Mouse (Mus musculus): ENCODE results near the gene Drc7. TPM values are rescaled to one million over a fixed set of nuclear protein-coding genes. Genes with fewer than 3 reads are reported as not detected.

Drc7 gene
- total and polyA plus RNA-seq, 3 experiments = 0.41 TPM; not detected in 2

DNA sequence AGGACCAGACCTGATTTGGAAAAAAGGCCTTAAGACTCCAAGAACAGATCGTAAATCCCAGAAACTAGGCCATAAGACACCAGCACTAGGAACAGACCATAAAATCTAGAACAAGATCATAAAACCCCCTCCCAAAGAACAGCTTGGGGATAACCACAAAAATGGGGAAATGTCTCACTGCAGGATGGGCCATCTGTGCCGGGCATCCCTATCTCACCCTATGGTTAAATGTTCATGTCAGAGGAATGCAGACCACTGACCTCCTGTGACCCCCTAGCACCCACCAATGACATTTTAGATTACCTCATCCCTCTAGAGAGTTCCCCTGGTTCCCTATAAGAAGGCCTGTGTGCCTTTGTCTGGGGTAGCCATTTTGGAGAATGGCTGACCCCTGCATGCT is 5.3 kb upstream of the Drc7 start:
- TF ChIP-seq EP300 (IDR thresholded peaks at IDR 0.05; ENCODE audit: insufficient read depth, low read depth, low read length) (no peak), POLR2A (IDR thresholded peaks at IDR 0.05; ENCODE audit: insufficient read depth, low read depth, low read length) (no peak), CTCF (IDR thresholded peaks at IDR 0.05) (no peak)

DNA sequence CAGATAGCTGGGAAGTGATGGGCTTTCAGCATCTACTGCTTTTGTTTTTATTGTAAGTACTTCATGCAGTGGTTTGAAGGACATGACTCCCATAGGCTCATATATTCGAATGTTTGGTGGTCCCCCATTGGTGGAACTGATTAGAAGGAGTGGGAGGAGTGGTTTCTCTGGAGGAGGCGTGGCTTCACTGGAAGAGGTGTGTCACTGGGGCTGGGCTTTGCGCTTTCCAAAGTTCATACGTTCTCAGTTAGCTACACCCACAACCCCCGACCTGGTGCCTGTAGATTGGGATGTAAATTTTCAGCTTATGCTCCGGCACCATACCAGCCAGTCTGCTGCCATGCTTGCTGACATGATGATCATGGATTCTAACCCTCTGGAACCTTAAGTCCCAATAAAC is 465 bp upstream of the Drc7 start:
- no peak for DNase-seq
- Histone ChIP-seq H3K79me2 (replicated peaks; ENCODE audit: control insufficient read depth, insufficient read depth, low read length) (no peaks in the 10 kb centered on the region), H3K27me3 (ENCODE audit: control insufficient read depth, insufficient read depth, low read length) (no peaks in the 10 kb centered on the region; the same call in 1 of the 2 replicates), H3K27ac (no peak overlapping the region), H3K4me1 (ENCODE audit: control insufficient read depth, insufficient read depth, low read length) (no peaks in the 10 kb centered on the region; the same call in 1 of the 2 replicates), H3K9ac (ENCODE audit: low read depth, low read length) (no peak overlapping the region), H3K4me3 (no peak overlapping the region), H3K36me3 (ENCODE audit: control insufficient read depth, insufficient read depth, low read length) (no peaks in the 10 kb centered on the region)
- WGBS = 51% methylated on average over 6 of the region's 6 CpGs
- no peak for TF ChIP-seq CTCF (IDR thresholded peaks at IDR 0.05)
- TF ChIP-seq POLR2A (IDR thresholded peaks at IDR 0.05; ENCODE audit: insufficient read depth, low read depth, low read length) = no peak
- no peak for TF ChIP-seq EP300 (IDR thresholded peaks at IDR 0.05; ENCODE audit: insufficient read depth, low read depth, low read length)
- intact Hi-C loops (cut with DNase I) = no loop called here

More for the DNA sequence above, 5.3 kb upstream of the Drc7 start:
- Histone ChIP-seq H3K9ac (ENCODE audit: low read depth, low read length) (no peak overlapping the region), H3K4me1 (ENCODE audit: control insufficient read depth, insufficient read depth, low read length) (peaks cover 5% of the 10 kb centered on the region; the same call in 1 of the 2 replicates), H3K27me3 (ENCODE audit: control insufficient read depth, insufficient read depth, low read length) (no peaks in the 10 kb centered on the region), H3K36me3 (ENCODE audit: control insufficient read depth, insufficient read depth, low read length) (no peaks in the 10 kb centered on the region; the same call in 1 of the 2 replicates), H3K27ac (no peak overlapping the region), H3K4me3 (no peak overlapping the region), H3K79me2 (replicated peaks; ENCODE audit: control insufficient read depth, insufficient read depth, low read length) (no peaks in the 10 kb centered on the region)
- intact Hi-C loops (cut with DNase I) = no loop called here
- no peak for DNase-seq
- 70% methylated on average over 2 of the region's 2 CpGs for WGBS

DNA sequence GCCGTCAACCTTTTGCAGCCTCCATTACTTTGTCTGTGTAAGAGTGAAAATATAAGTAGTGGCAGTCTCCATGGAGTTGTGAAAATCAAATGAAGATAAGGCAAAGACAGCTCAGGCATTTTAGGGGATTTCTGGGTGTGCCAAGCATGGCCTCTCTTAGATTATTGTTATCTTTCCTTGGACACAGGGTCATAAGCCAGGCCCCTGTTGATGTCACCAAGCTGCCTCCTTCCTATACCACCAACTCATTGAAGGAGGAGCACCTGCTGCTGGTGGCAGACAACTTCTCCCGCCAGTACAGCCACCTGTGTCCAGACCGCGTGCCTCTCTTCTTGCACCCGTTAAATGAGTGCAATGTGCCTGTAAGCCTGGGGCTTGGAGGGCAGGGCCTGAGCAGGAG is 1.5 kb downstream of the Drc7 start:
- Histone ChIP-seq H3K9ac (ENCODE audit: low read depth, low read length) (no peak overlapping the region), H3K4me1 (ENCODE audit: control insufficient read depth, insufficient read depth, low read length) (peaks cover 1% of the 10 kb centered on the region), H3K36me3 (ENCODE audit: control insufficient read depth, insufficient read depth, low read length) (no peaks in the 10 kb centered on the region), H3K79me2 (replicated peaks; ENCODE audit: control insufficient read depth, insufficient read depth, low read length) (no peaks in the 10 kb centered on the region), H3K27me3 (ENCODE audit: control insufficient read depth, insufficient read depth, low read length) (no peaks in the 10 kb centered on the region; the same call in 1 of the 2 replicates), H3K4me3 (no peak overlapping the region), H3K27ac (no peak overlapping the region)
- no peak for DNase-seq
- intact Hi-C loops (cut with DNase I) = no loop called here
- no peak for TF ChIP-seq POLR2A (IDR thresholded peaks at IDR 0.05; ENCODE audit: insufficient read depth, low read depth, low read length)
- no peak for TF ChIP-seq CTCF (IDR thresholded peaks at IDR 0.05)
- TF ChIP-seq EP300 (IDR thresholded peaks at IDR 0.05; ENCODE audit: insufficient read depth, low read depth, low read length) = no peak
- 81% methylated on average over 5 of the region's 5 CpGs for WGBS

DNA sequence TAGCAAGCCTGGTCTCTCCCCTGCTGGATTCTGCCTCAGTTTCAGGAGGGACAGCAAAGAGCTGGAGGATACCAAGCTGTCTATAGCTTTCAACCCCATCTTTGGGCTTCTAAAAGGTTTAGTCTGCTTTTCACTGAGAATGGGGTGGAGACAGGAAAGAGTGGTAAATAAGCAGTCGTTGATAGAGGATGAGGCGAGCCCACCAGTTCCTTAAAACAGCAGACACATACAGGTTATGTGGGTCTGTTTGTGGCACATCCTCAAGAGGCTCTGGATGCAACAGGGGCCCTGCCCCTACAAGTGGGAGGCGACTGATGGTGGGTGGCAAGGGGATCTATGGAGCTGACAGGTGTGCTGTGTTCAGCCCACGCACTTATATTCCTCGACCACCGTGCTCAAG is 3.8 kb downstream of the Drc7 start:
- no peaks in the 10 kb centered on the region for H3K79me2 ChIP-seq (replicated peaks; ENCODE audit: control insufficient read depth, insufficient read depth, low read length)
- H3K27ac ChIP-seq = no peak overlapping the region
- TF ChIP-seq CTCF (IDR thresholded peaks at IDR 0.05) (no peak), EP300 (IDR thresholded peaks at IDR 0.05; ENCODE audit: insufficient read depth, low read depth, low read length) (no peak), POLR2A (IDR thresholded peaks at IDR 0.05; ENCODE audit: insufficient read depth, low read depth, low read length) (no peak)
- intact Hi-C loops (cut with DNase I) = no loop called here
- no peak for DNase-seq
- H3K36me3 ChIP-seq (ENCODE audit: control insufficient read depth, insufficient read depth, low read length) = no peaks in the 10 kb centered on the region
- 67% methylated on average over 6 of the region's 6 CpGs for WGBS
- no peaks in the 10 kb centered on the region; the same call in 1 of the 2 replicates for H3K27me3 ChIP-seq (ENCODE audit: control insufficient read depth, insufficient read depth, low read length)
- H3K4me1 ChIP-seq (ENCODE audit: control insufficient read depth, insufficient read depth, low read length) = peaks cover 1% of the 10 kb centered on the region
- H3K4me3 ChIP-seq = no peak overlapping the region
- H3K9ac ChIP-seq (ENCODE audit: low read depth, low read length) = no peak overlapping the region

DNA sequence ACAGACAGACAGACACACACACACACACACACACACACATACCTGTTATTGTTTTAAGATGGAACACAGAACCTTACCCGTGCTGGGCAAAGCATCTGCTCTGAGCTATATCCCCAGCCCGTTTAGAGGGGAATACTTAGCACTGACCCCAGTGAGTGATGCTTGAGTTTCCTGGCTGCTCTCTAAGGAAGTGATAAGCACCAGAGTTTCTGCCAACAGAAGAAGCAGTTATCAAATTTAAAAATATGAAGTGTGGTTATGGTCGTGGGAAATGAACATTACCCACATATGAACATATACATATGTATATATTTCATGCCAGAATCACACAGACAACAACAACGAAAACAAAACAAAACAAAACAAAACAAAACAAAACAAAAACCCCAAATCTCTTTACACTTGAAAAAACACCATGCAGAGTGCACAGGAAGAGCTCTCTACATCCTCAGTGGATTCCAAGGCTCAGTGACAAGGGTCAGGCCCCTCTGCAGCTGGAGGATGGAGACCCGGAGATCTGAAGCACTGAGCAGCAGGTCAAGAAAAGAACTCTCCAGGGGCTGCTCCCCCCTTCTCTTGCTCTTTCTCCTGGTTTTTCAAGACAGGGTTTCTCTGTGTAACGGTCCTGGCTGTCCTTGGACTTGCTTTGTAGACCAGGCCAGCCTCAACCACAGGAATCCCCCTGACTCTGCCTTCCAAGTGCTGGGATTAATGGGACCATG is 5.1 kb downstream of the Drc7 start:
- TF ChIP-seq EP300 (IDR thresholded peaks at IDR 0.05; ENCODE audit: insufficient read depth, low read depth, low read length) = no peak
- no peak for TF ChIP-seq POLR2A (IDR thresholded peaks at IDR 0.05; ENCODE audit: insufficient read depth, low read depth, low read length)
- TF ChIP-seq CTCF (IDR thresholded peaks at IDR 0.05) = no peak
- Histone ChIP-seq H3K36me3 (ENCODE audit: control insufficient read depth, insufficient read depth, low read length) (no peaks in the 10 kb centered on the region), H3K27me3 (ENCODE audit: control insufficient read depth, insufficient read depth, low read length) (no peaks in the 10 kb centered on the region; the same call in 1 of the 2 replicates), H3K4me1 (ENCODE audit: control insufficient read depth, insufficient read depth, low read length) (peaks cover 1% of the 10 kb centered on the region), H3K9ac (ENCODE audit: low read depth, low read length) (no peak overlapping the region), H3K4me3 (no peak overlapping the region), H3K27ac (no peak overlapping the region), H3K79me2 (replicated peaks; ENCODE audit: control insufficient read depth, insufficient read depth, low read length) (no peaks in the 10 kb centered on the region)
- WGBS = 20% methylated on average over 6 of the region's 6 CpGs
- intact Hi-C loops (cut with DNase I) = no loop called here
- no peak for DNase-seq

DNA sequence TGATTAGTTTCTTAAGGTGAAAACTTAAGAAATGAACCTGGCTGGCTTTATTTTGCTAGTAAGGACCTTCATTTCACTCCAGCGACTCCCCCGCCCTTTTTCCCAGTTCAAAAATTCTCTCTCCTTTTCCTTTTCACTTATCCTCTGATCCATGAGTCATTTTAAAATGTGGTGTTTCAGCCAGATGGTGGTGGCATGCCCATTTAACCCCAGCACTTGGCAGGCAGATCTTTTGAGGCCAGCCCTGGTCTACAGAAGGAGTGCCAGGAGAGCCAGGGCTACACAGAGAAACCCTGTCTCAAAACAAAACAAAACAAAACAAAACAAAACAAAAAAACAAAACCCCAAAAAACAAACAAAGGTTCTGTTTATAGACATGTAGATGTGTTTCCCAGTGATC is 9.6 kb downstream of the Drc7 start:
- no peaks in the 10 kb centered on the region for H3K27me3 ChIP-seq (ENCODE audit: control insufficient read depth, insufficient read depth, low read length)
- TF ChIP-seq POLR2A (IDR thresholded peaks at IDR 0.05; ENCODE audit: insufficient read depth, low read depth, low read length) = no peak
- TF ChIP-seq EP300 (IDR thresholded peaks at IDR 0.05; ENCODE audit: insufficient read depth, low read depth, low read length) = no peak
- no peak for TF ChIP-seq CTCF (IDR thresholded peaks at IDR 0.05)
- no peaks in the 10 kb centered on the region for H3K79me2 ChIP-seq (replicated peaks; ENCODE audit: control insufficient read depth, insufficient read depth, low read length)
- H3K36me3 ChIP-seq (ENCODE audit: control insufficient read depth, insufficient read depth, low read length) = no peaks in the 10 kb centered on the region
- WGBS = 85% methylated on average over 2 of the region's 2 CpGs
- peaks cover under 1% of the 10 kb centered on the region for H3K4me1 ChIP-seq (ENCODE audit: control insufficient read depth, insufficient read depth, low read length)
- H3K27ac ChIP-seq = no peak overlapping the region
- H3K4me3 ChIP-seq = no peak overlapping the region
- H3K9ac ChIP-seq (ENCODE audit: low read depth, low read length) = no peak overlapping the region
- intact Hi-C loops (cut with DNase I) = no loop called here
- no peak for DNase-seq

Measured in heart, adult 2 months (tissue).